Mouse (Mus musculus): ENCODE results near the gene Itga9.

DNA sequence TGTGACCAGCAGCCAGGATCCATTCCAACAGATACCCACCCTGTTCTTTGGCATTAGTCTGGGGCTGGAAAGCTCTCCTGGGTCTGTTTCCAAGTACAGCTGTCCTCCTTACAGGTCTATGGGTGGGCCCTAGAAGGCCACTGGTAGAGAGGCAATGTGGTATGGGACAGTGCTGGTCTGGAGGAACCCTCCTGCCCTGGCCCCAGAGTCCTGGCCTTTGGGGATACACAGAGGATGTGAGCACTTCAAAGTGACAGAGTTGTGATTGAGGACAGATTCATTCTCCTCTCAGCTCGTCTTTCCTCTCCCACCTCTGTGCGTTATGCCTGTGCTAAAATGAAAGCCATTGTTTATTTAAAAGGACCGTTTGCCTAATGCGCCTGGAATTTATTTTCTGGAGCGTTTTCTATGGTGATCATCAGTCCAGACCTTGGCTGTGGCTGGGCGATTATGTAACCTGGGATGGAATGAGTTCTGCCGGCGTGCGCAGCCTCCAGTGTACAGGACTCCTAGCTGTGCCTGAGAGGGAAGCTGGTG, 131.2 kb downstream of the Itga9 start:
- TF ChIP-seq CTCF (IDR thresholded peaks at IDR 0.05; ENCODE audit: low read depth) (no peak), EP300 (IDR thresholded peaks at IDR 0.05; ENCODE audit: low read depth) (no peak)

Measured in liver, postnatal 0 days (tissue).